Mouse (Mus musculus) 3T3-L1 (cell line): Measurements from ENCODE around the gene Slc25a18.
A peak's percentile ranks its signal among the peaks of the same experiment; 100 is the strongest.
"Not testable (repeated sequence)": the region's sequence is repeated elsewhere in the genome, so short reads cannot be mapped to it uniquely, and the experiment has no call there.

Experiments
- DNase-seq: peaks from one replicate; pipeline ENCODE4 v3.0.0-alpha.2; 2015; ENCODE audit warnings: low read depth, low spot score

Slc25a18 gene

DNA sequence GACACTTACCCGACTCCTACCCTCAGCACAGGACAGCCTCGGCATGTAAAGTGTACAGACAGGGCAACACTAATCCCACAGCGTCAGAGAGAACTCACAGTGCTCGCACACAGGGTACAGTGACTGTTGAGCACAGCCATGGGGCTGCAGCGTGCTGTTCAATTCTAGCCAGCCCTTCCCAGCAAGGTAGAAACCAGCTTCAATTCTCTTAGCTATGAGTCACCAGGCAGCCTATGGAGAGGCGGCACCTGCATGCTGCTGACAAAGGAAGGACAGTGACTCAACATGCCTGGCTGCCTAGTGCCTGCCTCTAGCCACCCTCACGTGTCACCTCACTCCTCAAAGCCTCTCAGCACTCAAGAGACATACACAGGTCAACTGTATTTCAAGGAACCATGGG lies 24.6 kb downstream of the Slc25a18 start:
- peak; percentile 53 for DNase-seq

DNA sequence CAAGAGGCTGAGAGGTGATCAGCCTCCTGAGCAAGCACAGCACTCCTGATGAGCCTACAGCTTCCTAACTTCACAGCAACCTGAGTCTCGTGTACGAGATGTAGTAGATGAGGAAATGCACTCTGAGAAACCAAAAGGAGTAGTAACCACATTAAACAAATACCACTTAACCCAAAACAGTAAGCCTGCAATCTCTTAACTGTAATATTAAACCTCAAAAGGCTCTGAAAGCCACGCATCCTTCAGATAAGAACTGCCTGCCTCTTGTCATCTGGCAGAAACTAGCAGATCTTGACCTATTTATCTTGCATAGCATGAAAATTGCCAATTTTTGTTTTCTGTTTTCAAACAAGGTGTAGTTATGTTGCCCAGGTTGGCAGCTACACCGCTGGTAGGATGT lies 25.5 kb downstream of the Slc25a18 start:
- no peak for DNase-seq

DNA sequence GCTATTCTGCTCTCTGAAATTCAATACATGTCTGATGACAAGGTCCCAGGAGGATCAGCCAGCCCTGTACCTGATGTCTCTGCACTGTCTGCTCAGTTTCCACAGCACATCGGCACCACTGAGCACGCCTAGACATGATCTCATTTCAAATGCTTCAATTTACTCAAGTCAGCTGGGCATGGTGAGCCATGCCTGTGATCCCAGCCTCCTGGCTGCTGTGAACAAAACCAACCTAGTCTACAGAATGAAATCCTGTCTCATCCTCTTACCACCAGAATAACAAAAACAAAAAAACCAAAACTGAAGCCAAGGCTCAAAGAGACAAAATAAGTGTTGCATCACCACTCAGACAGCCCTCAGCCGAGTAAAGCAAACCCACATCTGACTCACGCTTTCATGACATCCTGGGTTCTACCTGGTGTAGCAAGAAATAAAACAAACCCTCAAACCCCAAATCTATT lies 26.2 kb downstream of the Slc25a18 start:
- DNase-seq: peak; percentile 38

DNA sequence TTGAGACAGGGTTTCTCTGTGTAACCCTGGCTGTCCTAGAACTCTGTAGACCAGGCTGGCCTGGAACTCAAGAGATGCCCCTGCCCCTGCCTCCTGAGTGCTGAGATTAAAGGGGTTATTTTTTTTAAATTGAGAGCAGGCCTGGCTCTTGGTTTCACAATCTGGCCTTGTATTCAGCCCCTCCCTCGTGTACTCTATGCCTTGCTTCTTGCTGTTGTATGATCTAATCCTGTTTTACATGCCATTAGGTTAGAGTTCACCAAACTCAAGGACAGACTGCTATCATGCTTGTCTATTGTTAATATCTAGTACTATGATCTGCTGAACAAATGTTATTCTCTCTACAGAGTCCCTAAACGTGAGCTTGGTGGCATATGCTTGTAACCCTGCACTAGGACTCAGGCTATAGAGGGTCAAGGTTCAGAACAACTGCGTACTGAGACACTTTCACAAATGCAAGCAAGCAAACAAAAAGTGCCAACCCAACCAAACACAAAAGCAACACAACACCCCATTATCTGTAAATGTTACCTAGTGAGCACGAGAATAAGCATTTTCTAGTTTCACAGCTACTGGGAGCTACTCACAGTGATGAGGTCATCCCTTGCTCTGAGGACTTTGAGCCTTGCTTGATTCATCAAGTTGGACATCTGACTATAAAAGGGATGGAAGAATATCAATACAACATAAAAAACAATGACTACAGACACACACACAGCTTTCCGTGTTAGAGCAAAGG lies 33.8 kb downstream of the Slc25a18 start:
- no peak for DNase-seq

DNA sequence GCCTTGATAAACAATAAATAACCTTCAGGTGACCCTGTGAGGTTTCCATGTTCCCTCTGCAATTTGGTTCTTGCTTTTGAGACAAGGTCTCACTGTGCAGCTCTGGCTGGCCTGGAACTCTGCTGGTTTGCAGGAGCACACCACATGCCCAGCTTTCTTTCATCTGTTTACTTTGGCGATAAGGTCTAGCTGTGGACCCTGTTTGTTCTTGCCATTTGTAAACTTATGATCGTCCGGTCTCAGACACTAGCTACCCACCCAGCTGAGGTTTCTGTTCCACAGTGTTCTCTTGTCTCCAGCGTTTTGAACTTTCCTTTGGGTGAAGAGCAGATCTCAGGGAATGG lies 34.3 kb downstream of the Slc25a18 start:
- DNase-seq: no peak

DNA sequence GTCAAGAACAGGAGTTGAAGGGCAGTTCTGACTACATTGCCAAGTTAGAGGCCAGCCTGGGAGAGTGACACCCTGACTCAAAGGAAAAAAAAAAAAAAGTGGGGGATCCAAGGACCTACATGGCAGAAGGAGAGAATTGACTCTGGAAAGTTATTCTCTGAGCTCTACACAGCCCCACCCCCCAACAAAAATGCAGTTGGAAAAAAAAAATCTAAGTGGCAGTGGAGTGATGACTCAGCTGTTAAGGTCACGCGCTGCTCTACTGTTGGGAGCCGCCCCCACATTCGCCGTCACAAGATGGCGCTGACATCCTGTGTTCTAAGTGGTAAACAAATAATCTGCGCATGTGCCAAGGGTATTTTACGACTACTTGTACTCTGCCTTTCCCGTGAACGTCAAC lies 38.6 kb downstream of the Slc25a18 start:
- DNase-seq: not testable (repeated sequence)

DNA sequence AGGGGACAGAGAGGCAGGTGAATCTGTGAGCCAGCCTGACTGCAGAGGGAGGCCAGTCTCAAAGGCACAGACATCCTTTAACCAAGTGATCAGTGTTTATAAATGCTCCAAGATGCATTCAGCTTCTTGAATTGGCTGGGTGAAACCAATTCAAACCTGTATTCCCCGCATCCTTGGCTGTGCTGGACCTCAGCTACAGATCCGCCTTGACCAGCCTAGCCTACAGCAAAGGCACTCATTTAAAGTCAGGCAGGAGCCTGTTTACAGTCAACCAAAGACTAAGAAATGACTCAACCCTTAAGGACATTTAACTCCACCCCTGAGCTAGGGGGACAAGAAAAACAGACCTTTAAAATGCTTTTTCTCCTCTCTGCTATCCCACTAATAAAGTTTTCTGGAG lies 45.9 kb downstream of the Slc25a18 start:
- no peak for DNase-seq

DNA sequence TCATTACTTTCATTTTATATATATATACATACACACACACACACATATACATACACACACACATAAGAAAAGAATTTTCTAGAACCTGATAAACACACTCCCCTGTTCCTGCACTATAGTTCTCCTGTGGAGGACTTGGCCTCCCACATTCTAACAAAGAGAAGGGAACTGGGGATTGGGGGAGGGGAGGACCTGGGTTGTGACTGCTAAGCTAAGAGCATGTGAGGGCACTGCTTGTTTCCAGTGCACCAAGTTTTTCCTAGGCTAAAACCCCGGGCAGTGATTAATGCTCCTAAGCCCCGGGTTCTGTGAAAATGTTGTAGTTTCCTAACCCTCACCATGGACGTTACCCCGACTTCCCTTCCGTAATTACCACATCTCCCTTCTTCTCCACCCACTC lies 46.8 kb downstream of the Slc25a18 start:
- no peak for DNase-seq

DNA sequence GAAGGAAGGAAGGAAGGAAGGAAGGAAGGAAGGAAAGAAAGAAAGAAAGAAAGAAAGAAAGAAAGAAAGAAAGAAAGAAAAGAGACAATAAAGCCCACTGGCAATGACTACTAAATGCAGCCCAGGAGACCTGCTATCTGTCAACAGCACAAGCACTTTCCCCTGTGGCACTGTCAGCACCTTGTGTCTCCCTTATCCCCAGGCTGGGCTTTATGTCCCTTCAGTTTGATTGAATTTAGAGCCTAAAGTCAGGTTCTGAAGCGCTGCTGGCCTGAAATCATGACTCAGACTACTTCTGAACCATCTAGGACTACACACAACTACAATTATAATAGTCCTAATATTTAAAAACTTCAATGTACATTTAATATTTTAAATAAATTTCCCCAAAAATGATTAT lies 47.6 kb downstream of the Slc25a18 start:
- DNase-seq: no peak

DNA sequence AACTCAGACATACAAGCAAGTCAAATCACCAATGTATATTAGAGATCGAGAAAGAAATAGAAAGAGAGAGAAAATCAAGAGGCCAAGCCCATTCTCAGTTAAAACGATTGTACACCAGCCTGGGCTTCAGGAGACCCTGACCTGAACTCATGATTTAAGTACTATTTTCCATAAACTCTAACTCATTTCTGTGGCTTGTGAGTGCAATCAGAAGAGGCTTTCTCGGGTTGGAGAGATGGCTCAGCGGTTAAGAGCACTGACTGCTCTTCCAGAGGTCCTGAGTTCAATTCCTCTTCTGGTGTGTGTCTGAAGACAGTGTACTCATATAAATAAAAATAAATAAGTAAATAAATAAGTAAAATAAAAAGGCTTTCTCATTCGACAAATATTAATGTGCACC lies 48.3 kb downstream of the Slc25a18 start:
- no peak for DNase-seq

DNA sequence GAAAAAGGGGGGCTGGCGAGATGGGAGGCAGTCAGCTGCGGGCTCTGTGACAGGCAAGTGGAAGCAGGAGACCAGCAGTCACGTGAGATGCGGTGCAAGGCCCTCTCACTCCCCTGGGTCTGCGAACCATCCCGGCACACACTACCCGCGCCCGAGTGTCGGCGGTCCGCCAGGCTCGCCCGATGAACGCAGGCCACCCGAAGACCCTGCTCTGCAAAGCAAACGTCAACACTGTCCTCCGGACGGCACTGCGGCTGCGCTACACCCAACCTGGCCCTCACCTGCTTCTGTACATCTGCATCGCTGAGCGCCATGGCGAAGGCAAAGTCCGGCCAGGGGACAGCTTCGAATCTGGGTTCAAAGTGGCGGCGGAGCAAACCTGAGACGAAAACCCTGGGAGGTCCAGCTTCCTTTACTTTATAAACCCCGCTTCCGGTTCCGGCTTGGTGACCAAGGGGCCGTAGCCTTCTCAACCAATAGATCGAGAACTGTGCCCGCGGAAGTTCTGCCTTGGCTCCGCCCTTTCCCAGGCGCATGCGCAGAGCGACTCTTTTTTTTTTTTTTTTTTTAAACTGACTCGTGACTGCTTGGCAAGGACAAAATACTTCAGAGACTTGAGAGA lies 49.0 kb downstream of the Slc25a18 start, which contains the start of gene Atp6v1e1:
Gene Atp6v1e1, minus strand, starts transcription at position 487 of the 622 bp plus-strand sequence.
- peak; percentile 98 for DNase-seq

DNA sequence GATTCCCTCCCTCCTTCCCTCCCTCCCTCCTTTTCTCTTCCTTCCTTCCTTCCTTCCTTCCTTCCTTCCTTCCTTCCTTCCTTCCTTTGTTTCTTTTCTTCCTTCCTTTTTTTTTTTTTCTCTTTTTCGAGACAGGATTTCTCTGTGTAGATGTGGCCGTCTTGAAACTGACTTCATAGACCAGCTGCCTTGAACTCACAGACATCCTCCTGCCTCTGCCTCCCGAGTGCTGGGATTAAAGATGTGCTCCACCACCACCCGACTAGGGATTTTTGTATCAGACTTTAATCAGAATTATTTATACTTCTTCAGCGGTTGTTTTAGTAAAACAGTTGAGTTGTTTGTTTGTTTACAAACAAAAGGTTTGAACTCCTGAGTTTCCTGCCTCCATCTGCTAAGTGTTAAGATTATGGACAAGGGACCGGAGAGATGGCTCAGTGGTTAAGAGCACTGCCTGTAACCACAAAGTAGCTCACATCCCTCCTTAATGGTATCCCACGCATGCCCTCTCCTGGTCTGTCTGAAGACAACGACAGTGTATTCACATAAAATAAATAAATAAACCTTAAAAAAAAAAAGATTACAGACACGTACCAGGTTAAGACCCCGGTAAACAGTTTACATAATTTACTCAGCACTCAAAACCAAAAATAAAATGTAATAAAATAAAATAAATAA lies 49.7 kb downstream of the Slc25a18 start:
- peak; percentile 60 for DNase-seq

DNA sequence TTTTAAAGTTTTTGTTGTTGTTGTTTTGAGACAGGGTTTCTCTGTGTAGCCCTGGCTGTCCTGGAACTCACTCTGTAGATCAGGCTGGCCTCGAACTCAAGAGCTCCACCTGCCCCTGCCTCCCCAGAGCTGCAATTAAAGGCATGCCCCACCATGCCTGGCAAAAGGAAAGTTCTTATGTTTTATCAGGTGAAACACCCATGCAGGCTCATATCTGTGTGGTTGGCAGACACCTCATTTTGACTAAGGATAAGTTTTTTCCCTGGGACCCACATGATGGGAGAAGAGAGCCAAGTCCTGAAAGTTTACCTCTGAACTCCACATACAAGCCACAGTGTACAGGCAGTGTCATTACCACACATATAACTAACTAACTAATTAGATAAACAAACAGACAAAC lies 56.7 kb downstream of the Slc25a18 start:
- no peak for DNase-seq

DNA sequence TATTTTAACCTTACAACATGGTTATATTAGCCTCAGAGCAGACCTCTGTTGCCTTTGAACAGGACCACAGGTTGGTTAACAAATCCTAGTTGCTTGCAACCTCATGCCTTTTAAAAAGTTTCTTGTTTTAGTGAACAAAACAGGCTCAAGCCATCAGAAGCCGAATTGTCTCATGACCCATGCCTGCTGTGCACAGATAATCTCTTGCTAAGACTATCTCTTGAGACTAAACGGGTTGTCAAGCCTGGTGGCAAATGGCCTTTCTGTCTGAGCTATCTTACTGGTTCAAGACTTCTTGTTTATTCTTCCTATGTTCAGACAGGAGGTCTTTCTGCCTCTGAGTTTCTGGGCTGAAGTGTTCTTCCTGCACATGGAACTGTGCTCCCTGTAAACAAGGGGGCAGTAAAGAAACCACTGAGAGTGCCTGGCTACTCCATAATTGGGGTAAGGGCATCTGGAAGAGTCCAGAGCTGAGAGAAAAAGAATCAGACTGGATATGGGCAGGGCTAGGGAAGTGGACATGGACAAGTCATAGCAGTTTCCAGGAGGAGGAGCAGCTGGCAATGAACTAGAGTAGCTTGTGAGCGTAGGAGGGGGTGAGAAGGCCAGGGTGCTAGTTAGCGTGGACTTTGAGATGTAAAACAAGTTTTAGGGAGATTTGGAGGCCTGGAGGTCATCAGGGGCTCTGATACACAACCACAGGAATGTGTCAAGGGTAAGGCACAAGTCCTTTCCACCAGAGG lies 57.7 kb downstream of the Slc25a18 start:
- no peak for DNase-seq

DNA sequence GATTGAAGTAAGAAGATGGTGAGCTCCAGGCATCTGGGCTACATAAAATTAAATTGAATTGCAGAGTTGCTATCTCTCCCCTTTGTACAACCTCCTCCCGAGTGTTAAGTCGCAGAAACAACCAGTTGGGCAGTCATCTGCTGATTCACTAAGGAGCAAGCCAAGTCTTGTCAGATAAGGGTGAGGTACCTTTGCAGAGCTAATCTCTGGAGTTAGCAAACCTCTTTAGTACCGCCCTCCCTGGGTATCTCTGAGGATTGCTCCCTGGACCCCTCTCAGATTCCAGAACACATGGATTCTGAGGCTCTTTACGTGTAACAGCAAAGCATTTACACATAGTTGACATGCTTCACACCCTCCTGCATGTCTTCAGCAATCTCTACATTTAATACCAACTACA lies 58.7 kb downstream of the Slc25a18 start:
- DNase-seq: no peak

DNA sequence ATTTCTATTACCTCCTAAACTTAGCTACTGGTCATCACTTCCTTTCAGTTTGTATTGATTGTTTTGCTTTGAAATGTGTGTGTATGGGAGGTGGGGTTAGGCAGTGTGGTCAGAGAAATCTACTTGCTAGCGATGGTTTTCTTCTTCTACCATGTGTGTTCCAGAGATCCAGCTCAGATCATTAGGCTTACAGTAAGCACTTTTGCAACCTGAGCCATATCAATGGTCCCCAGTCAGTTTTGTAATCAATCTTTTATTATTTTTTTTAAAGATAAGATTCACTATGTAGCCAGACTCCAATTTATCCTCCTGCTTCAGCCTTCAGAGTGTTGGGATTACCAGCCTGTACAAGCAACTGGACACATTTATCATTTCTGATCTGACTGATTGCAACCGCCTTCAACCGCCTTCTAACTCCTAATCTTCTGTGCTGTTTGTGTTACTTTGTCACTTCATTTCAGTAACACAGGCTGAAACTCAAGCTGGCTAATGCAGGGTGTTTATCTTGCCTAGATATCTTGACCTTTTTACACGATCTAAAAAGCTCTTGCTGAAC lies 61.5 kb downstream of the Slc25a18 start:
- no peak for DNase-seq

DNA sequence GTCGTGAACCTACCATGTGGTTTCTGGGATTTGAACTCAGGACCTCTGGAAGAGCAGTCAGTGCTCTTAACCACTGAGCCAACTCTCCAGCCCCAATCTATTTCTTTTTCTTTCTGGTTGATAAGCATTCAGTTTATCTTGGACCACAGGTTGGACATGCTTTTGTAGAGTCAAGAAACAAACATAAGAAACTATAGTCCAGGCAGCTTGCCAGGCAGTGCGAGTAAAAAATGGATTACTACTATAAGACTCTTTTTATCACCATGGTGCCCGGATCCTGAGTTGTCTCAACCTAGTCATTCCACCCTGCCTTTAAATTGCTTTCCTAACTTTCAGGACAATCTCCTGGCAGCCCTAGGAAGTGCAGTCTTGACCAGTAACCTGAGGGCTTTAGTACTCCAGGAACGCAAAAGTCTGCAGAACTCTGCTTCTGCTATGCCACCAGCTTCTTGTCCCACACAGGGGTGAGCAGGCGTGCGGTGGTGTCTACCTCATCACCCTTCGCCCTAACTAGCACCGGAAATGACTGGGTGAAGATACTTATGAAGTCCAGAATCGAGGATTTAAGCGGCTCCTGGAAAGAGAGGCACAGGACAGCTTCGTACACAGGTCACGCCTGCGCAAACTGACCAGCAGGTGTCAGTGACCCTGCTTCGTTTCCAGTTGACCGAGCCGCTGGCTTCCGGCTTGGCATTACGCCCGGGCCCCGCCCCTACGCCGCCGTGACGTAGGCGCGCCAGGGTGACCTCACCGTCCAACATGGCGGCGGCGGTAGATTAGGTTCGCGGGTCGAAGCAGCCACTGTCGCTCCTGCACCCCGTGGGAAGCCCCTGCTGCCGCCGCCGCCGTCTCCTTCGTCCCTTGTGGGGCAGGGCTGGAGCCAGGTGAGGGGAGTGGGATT lies 62.3 kb downstream of the Slc25a18 start, which contains the start of gene Bcl2l13:
Gene Bcl2l13, plus strand, starts transcription at position 739 of the 901 bp plus-strand sequence.
- DNase-seq: peak; percentile 94

DNA sequence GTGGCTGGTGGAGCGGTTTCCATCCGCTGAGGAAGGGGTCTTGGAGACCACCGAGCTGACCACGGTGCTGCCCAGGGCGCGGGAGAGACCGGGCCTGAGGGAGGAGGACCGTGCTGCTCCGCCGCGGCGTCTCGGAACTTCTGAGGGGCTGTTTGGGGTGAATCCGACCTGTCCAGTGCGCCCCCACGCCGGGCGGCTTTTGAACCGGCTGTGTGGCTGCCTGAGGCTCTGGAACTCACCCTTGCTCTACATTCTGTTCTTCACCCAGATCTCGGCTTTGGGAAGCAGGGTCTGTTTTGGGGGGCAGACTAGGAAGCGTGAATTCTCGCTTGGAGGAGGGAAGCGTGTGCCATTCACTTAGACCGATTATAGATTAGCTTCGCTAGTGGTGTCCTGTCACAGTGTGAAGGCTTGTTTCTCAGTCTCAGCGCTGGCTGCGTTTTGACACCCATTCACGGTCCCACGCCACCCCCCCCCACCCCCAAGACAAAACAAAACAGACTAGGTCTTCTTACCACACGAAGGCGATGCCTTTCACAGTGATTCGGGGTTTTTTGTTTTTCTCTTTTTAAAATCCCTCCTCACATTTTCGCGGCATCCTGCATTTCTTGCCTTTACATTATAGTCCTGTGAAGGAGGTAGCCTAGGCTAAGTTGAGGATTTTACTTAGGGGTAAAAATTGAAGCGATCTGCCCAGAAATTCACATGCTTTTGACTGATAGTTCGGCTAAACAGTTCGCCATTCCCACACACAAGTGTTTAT lies 63.2 kb downstream of the Slc25a18 start:
- DNase-seq: peak; percentile 46

DNA sequence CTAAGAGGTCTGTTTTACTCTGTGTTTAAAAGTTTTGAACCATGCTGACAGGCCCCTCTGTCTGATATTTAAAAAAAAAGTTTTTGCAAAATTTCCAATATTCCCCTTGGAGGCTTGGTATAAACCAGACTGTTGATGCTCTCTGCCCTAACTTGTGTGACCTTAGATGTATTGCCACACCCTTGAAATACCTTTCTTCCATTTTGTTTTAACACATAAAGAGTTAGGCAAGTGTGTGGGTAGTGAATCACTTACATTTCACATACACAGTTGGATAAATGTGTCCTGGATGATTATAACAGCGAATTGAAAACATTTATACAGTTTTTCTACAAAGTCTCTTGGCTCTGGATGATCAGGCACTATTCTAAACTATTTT lies 63.8 kb downstream of the Slc25a18 start:
- DNase-seq: peak; percentile 51

DNA sequence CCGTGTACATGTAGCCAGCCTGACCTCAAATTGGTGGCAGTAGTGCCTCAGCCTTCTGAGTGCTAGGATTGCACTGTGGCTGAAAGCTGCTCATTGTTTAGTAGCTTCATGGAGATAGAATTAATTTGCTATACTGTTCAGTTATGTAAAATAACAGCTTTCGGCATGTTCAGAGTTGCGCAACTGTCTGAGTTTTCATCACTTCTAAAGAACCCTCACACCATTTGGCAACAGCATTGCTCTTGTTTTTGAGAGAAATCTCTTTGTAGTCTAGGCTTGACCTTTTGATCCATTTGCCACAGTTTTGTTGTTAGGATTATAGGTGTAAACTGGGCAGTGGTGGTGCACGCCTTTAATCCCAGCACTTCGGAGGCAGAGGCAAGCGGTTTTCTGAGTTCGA lies 66.9 kb downstream of the Slc25a18 start:
- no peak for DNase-seq
